In the genomic region with DNA sequence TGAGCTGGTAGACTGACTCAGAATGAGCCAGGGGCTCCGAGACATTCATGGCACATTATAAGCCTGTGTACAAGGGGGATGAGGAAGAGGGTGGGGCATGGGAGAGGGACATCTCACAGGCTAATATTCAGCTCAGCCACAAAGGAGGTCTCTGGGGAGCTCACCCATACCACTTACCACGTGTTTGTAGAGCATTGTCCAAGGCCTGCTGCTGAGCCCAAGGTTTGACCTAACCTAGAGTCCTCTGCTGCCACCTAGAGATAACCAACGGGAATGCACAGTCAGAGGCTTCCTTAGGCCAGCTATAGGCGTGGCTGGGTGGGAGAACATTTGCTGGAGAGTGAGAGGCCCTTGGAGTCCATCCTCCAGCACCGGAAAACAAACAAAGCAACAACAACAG, we compare ENCODE assay signal across 8 mouse cellular contexts. TPM values are rescaled to one million over a fixed set of nuclear protein-coding genes. Genes with fewer than 3 reads are reported as not detected.
DNase-seq lines count a peak whose midpoint lies in the region; ATAC-seq and TF ChIP-seq lines count a peak whose summit lies in the region.

No protein-coding gene starts in this region.

- H3K27ac ChIP-seq in midbrain, embryonic 11.5 days (ENCODE audit: low read depth, low read length), result no peak overlapping the region
- H3K27ac ChIP-seq in small intestine, adult 2 months (ENCODE audit: insufficient read depth, low read depth, low read length), result no peak overlapping the region

- peak; percentile 97 for ATAC-seq in common myeloid progenitor, adult 5-6 weeks (replicated peaks; ENCODE audit: low read depth, poor library complexity, severe bottlenecking)
- peak; percentile 93 for ATAC-seq in midbrain, embryonic 11.5 days (ENCODE audit: low FRiP score)

- WGBS in midbrain, embryonic 11.5 days, result 20% methylated on average over 5 of the region's 5 CpGs
- WGBS in small intestine, adult 2 months, result 19% methylated on average over 5 of the region's 5 CpGs

- no peak overlapping the region for H3K4me2 ChIP-seq in midbrain, embryonic 11.5 days

- H3K9ac ChIP-seq in midbrain, embryonic 11.5 days (ENCODE audit: low read length), result no peak overlapping the region

- no peaks in the 10 kb centered on the region for H3K9me3 ChIP-seq in midbrain, embryonic 11.5 days (ENCODE audit: control insufficient read depth, low read length)

- no peaks in the 10 kb centered on the region for H3K36me3 ChIP-seq in midbrain, embryonic 11.5 days (ENCODE audit: control insufficient read depth, insufficient read depth, low read length)
- H3K36me3 ChIP-seq in small intestine, adult 2 months (ENCODE audit: control insufficient read depth, insufficient read depth, low read length), result no peaks in the 10 kb centered on the region

- TF ChIP-seq POLR2A in small intestine, adult 2 months (IDR thresholded peaks at IDR 0.05; ENCODE audit: low read depth, low read length), result no peak

- DNase-seq in left cerebral cortex, adult 11 months (ENCODE audit: low spot score), result peak; percentile 52
- DNase-seq in left cerebral cortex, adult 8-10 months (ENCODE audit: low spot score in 2 of 2), result no peak
- DNase-seq in gastrocnemius, adult 8-10 months (ENCODE audit: low spot score in 2 of 2), result peak; percentile 59 to 65
- peak; percentile 82 for DNase-seq in induced T-regulatory cell, adult 2 months (ENCODE audit: low read depth)
- DNase-seq in left cerebral cortex, postnatal 36 days (ENCODE audit: low spot score in 2 of 2), result peak; percentile 43 to 56
- peak; percentile 98 for DNase-seq in midbrain, embryonic 11.5 days (ENCODE audit: low spot score, missing footprints)

- H3K4me3 ChIP-seq in midbrain, embryonic 11.5 days (ENCODE audit: low read depth, low read length), result no peak overlapping the region
- H3K4me3 ChIP-seq in small intestine, adult 2 months (ENCODE audit: low read depth, low read length), result no peak overlapping the region

- TF ChIP-seq CTCF in small intestine, adult 2 months (IDR thresholded peaks at IDR 0.05; ENCODE audit: extremely low read depth, insufficient read length, insufficient replicate concordance, low read depth, low read length), result peak; percentile 72; the same call in 1 of the 2 replicates

- H3K27me3 ChIP-seq in midbrain, embryonic 11.5 days (ENCODE audit: control insufficient read depth, insufficient read depth, low read length), result peaks cover 4% of the 10 kb centered on the region; the same call in 1 of the 2 replicates
- peaks cover 4% of the 10 kb centered on the region; the same call in 1 of the 2 replicates for H3K27me3 ChIP-seq in small intestine, adult 2 months (ENCODE audit: control insufficient read depth, insufficient read depth, low read length)

- intact Hi-C loops in left cerebral cortex, postnatal 36 days (cut with DNase I), result no loop called here

- no peaks in the 10 kb centered on the region for H3K4me1 ChIP-seq in midbrain, embryonic 11.5 days (ENCODE audit: control insufficient read depth, insufficient read depth, low read length)
- H3K4me1 ChIP-seq in small intestine, adult 2 months (ENCODE audit: control insufficient read depth, insufficient read depth, insufficient read length, low read length), result no peaks in the 10 kb centered on the region

RNA-seq across cellular contexts. Expression of gene Nup54, which starts 36.9 kb away (rescaled TPM):
- total RNA-seq in left cerebral cortex, adult 8-10 months (2022), result 10 to 100 TPM; 26.6 to 32.0 (median 28.6) TPM
- total RNA-seq in common myeloid progenitor, adult 5-6 weeks (2017), result 71.8 and 82.3 TPM in 2 replicates
- 10 to 100 TPM in 3 of 4 experiments, 1 to 10 TPM in 1; 9.5 to 13.5 (median 10.8) TPM for total RNA-seq in gastrocnemius, adult 8-10 months (2022)
- total RNA-seq in left cerebral cortex, postnatal 36 days (2021), result 10 to 100 TPM; 25.3 to 28.5 TPM
- polyA plus RNA-seq in midbrain, embryonic 11.5 days (2014; fragmentation: Nextera tagmentation; extraction: Ambion mirVana), result 65.6 and 67.1 TPM in 2 replicates
- 6.7 and 6.9 TPM in 2 replicates for polyA plus RNA-seq in small intestine, adult 2 months (2012; rRNA removed)

RNA-seq across cellular contexts. Expression of gene Cxcl10, which starts 49.5 kb away (rescaled TPM):
- total RNA-seq in left cerebral cortex, adult 8-10 months (2022), result 1 to 10 TPM in 2 of 4 experiments, not detected in 2; 1.8 to 2.7 TPM
- total RNA-seq in common myeloid progenitor, adult 5-6 weeks (2017), result 2.2 and 3.2 TPM in 2 replicates
- total RNA-seq in gastrocnemius, adult 8-10 months (2022), result under 1 TPM in 1 of 4 experiments, not detected in 3; 0.46 TPM
- total RNA-seq in left cerebral cortex, postnatal 36 days (2021), result under 1 TPM in 1 of 2 experiments, not detected in 1; 0.49 TPM
- 0.33 and 0.54 TPM in 2 replicates for polyA plus RNA-seq in midbrain, embryonic 11.5 days (2014; fragmentation: Nextera tagmentation; extraction: Ambion mirVana)
- polyA plus RNA-seq in small intestine, adult 2 months (2012; rRNA removed), result 5.0 and 9.6 TPM in 2 replicates

Comparison
In these comparisons a context has a peak if more than half of its experiments do, and no peak if none do; other contexts are left out.
1. DNase-seq: peak in left cerebral cortex, adult 11 months (single experiment), gastrocnemius, adult 8-10 months (2 of 2), induced T-regulatory cell, adult 2 months (single experiment), left cerebral cortex, postnatal 36 days (2 of 2) and midbrain, embryonic 11.5 days (single experiment); none in left cerebral cortex, adult 8-10 months (0 of 2).